Mouse (Mus musculus) forebrain, embryonic 10.5 days (tissue): Measurements from ENCODE around the gene Cd46. TPM values are rescaled to one million over a fixed set of nuclear protein-coding genes. Genes with fewer than 3 reads are reported as not detected.

Experiments
- DNase-seq: peaks from one replicate; pipeline ENCODE4 v3.0.0-alpha.2; 2017; ENCODE audit warnings: low spot score; ENCODE audit errors: extremely low spot score
- H3K27ac ChIP-seq: fragments of 300-500 bp; sonication (generic); 2 replicates; pipeline ENCODE4 v1.5.1; 2016; ENCODE audit warnings: mild to moderate bottlenecking
- H3K27me3 ChIP-seq: fragments of 300-500 bp; sonication (generic); 2 replicates; pipeline ENCODE4 v1.6.1; 2016; ENCODE audit warnings: mild to moderate bottlenecking; ENCODE audit not compliant: poor library complexity, severe bottlenecking
- H3K36me3 ChIP-seq: fragments of 300-500 bp; sonication (generic); replicated peaks from 2 replicates; pipeline ENCODE4 v1.6.1; 2016; ENCODE audit warnings: mild to moderate bottlenecking, moderate library complexity
- H3K4me1 ChIP-seq: fragments of 300-500 bp; sonication (generic); 2 replicates; pipeline ENCODE4 v1.6.1; 2016
- H3K4me3 ChIP-seq: fragments of 300-500 bp; sonication (generic); 2 replicates; pipeline ENCODE4 v1.5.1; 2016; ENCODE audit warnings: mild to moderate bottlenecking, moderate library complexity
- H3K9me3 ChIP-seq: fragments of 300-500 bp; sonication (generic); 2 replicates; pipeline ENCODE4 v1.6.1; 2016; ENCODE audit warnings: mild to moderate bottlenecking, moderate library complexity
- WGBS: fragments of 180-500 bp; shearing (Covaris S2); methylation state at CpG from one replicate; pipeline ENCODE4 v1.1.7; 2016; 5-methylcytosine and 5-hydroxymethylcytosine counted together
- polyA plus RNA-seq: library from polyadenylated mRNA; unstranded; fragments of >200 nt; fragmentation: Nextera tagmentation; extraction: Ambion mirVana; gene quantifications from 2 replicates; pipeline ENCODE4 v1.2.1, GENCODE M21; 2016

Gene Cd46
- polyA plus RNA-seq, result 0.46 and 0.86 TPM in 2 replicates

GRCm38 (mm10) chr1:195092220-195092720, at the start of gene Cd46:
TSS of gene Cd46 (minus strand) at chr1:195092249.
- peak; percentile 78 for DNase-seq
- no peaks in the 10 kb centered on the region for H3K27me3 ChIP-seq
- 2% methylated on average over 14 of the region's 14 CpGs for WGBS
- no peaks in the 10 kb centered on the region for H3K9me3 ChIP-seq
- H3K27ac ChIP-seq, result peak within 1 kb of the TSS; percentile 83
- H3K36me3 ChIP-seq, result peaks cover 11% of the 10 kb centered on the region; the same call in 1 of the 2 replicates
- peaks cover 14% of the 10 kb centered on the region for H3K4me1 ChIP-seq
- H3K4me3 ChIP-seq, result peak within 1 kb of the TSS; percentile 59

DNA sequence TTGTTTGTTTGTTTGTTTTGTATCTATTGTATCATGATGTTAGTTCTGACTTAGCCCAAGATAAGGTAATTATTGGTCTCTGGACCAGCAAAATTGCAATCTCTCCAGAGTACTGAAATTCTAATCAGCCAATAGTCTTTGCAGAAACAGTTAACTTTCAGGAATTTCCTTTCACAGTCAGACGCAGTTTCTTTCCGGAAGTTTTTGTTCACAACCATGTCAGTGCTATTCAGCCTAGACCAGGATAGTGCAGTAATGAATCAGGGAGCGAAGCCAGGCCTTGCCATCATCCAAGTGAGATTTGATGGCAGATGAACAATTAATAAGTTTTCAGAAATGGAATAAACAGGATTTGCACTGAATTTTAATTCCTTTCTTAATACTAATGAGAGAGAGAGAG, 40.0 kb upstream of the Cd46 start:
- Histone ChIP-seq H3K27ac (no peak overlapping the region), H3K4me1 (peaks cover 15% of the 10 kb centered on the region), H3K36me3 (peaks cover 19% of the 10 kb centered on the region), H3K27me3 (no peaks in the 10 kb centered on the region), H3K9me3 (no peaks in the 10 kb centered on the region), H3K4me3 (peak overlapping the region; percentile 67)
- no peak for DNase-seq
- 75% methylated on average over 3 of the region's 3 CpGs for WGBS

DNA sequence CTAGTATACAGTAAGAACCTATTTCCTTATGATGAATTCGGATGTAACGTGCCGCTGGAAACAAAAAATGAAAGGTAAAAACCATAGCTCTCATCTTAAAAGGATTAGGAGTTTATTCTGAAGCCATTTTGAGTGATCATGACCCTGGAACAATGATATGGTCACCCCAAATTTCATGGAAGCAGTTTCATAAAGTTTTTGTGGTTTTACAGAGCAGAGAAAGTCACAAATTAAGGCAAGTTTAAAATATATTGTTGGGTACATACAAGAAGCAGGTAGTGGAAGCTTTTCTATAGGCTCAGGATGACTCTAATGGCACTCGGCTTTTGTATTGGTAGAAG, 39.6 kb upstream of the Cd46 start:
- Histone ChIP-seq H3K9me3 (no peaks in the 10 kb centered on the region), H3K27ac (peak overlapping the region; percentile 97), H3K36me3 (peaks cover 23% of the 10 kb centered on the region), H3K4me1 (peaks cover 15% of the 10 kb centered on the region), H3K27me3 (no peaks in the 10 kb centered on the region), H3K4me3 (peak overlapping the region; percentile 67)
- WGBS, result 35% methylated on average over 4 of the region's 4 CpGs
- DNase-seq, result no peak

GRCm38 (mm10) chr1:195130953-195131674, 39.1 kb upstream of the Cd46 start, which contains the start of gene Cr1l:
TSS of gene Cr1l (minus strand) at chr1:195131586.
- WGBS, result under 1% methylated on average over 31 of the region's 31 CpGs
- peak within 1 kb of the TSS; percentile 67 for H3K4me3 ChIP-seq
- peaks cover 15% of the 10 kb centered on the region for H3K4me1 ChIP-seq
- peaks cover 24% of the 10 kb centered on the region for H3K36me3 ChIP-seq
- no peaks in the 10 kb centered on the region for H3K27me3 ChIP-seq
- DNase-seq, result peak; percentile 85
- H3K9me3 ChIP-seq, result no peaks in the 10 kb centered on the region
- H3K27ac ChIP-seq, result peak within 1 kb of the TSS; percentile 97

- Histone ChIP-seq H3K4me1 (peaks cover 15% of the 10 kb centered on the region), H3K4me3 (peak overlapping the region; percentile 67), H3K27ac (peak overlapping the region; percentile 97), H3K27me3 (no peaks in the 10 kb centered on the region), H3K36me3 (peaks cover 27% of the 10 kb centered on the region), H3K9me3 (no peaks in the 10 kb centered on the region)
- no peak for DNase-seq
- 19% methylated on average over 2 of the region's 2 CpGs for WGBS
Observed at GRCm38 (mm10) chr1:195130479-195130878, 38.4 kb upstream of the Cd46 start.

- Histone ChIP-seq H3K36me3 (peaks cover 31% of the 10 kb centered on the region), H3K4me1 (peaks cover 15% of the 10 kb centered on the region), H3K9me3 (no peaks in the 10 kb centered on the region), H3K27ac (no peak overlapping the region), H3K27me3 (no peaks in the 10 kb centered on the region), H3K4me3 (peak overlapping the region; percentile 67; the same call in 1 of the 2 replicates)
- DNase-seq, result no peak
- 83% methylated on average over 1 of the region's 1 CpGs for WGBS
Observed at GRCm38 (mm10) chr1:195129867-195130266, 37.8 kb upstream of the Cd46 start.

- no peaks in the 10 kb centered on the region for H3K27me3 ChIP-seq
- H3K4me3 ChIP-seq, result no peak overlapping the region
- H3K27ac ChIP-seq, result no peak overlapping the region
- DNase-seq, result no peak
- no peaks in the 10 kb centered on the region for H3K4me1 ChIP-seq
- 91% methylated on average over 1 of the region's 1 CpGs for WGBS
- peaks cover 64% of the 10 kb centered on the region for H3K36me3 ChIP-seq
- H3K9me3 ChIP-seq, result no peaks in the 10 kb centered on the region
Observed at GRCm38 (mm10) chr1:195114414-195114813, 22.4 kb upstream of the Cd46 start.

DNA sequence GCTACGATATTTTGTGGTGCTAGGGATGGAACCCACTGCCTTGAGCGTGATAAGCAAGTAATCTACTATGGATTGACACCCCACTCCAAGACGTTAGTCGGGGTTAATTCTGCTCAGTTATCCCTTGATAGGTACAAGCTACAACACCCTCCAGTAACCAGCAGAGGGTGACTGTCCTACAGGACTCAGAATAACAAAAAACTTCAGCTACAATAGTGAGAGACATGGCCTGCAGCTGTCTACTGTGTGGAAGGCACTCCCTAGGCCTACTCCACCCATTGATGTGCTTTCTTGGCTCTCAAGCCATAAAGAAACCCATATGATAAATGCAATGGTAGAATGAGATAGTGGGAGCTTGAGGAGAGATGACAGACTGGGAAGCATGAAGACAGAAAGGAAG, 21.6 kb upstream of the Cd46 start:
- Histone ChIP-seq H3K4me3 (no peak overlapping the region), H3K27me3 (no peaks in the 10 kb centered on the region), H3K4me1 (no peaks in the 10 kb centered on the region), H3K27ac (no peak overlapping the region), H3K36me3 (peaks cover 64% of the 10 kb centered on the region), H3K9me3 (no peaks in the 10 kb centered on the region)
- 92% methylated on average over 4 of the region's 4 CpGs for WGBS
- no peak for DNase-seq

DNA sequence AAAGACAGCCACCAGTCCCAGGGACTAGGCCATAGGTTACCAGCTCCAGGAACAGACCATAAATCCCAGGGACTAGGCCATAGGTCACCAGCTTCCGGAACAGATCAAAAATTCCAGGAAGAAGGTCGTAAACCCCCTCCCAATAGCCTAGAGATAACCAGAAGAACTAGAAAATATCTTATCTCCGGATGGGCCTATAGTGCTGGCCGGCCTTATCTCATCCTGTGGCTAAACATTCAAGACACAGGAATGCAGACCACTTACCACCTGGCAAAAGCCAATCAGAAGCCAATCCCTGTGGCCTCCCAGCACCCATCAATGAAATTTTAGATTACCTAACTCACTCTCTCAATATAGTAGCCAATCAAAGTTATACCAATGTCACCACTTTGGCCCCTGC, 8.6 kb upstream of the Cd46 start:
- no peak for DNase-seq
- Histone ChIP-seq H3K27ac (no peak overlapping the region), H3K4me1 (no peaks in the 10 kb centered on the region), H3K4me3 (no peak overlapping the region), H3K27me3 (no peaks in the 10 kb centered on the region), H3K9me3 (no peaks in the 10 kb centered on the region), H3K36me3 (peaks cover 61% of the 10 kb centered on the region)
- 88% methylated on average over 4 of the region's 4 CpGs for WGBS

DNA sequence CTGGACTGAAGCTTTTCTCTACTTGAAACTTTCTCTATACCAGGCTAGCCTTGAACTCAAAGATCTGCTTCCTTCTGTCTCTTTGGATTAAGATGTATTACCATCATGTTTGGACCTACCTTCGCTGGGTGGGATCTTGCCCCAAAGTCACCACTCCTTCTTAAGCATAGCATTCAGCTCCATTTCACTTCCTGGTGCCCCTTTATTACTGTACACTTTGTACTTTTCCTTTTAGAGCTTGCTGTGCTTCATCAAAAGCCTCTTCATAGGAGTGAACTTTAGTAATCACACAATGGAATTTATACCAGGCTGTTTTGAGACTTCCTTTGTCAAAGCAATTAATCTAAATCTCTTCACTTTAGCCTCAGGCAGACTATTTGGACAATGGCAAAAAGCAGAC, 6.0 kb upstream of the Cd46 start:
- H3K9me3 ChIP-seq, result no peaks in the 10 kb centered on the region
- H3K27ac ChIP-seq, result no peak overlapping the region
- 98% methylated on average over 1 of the region's 1 CpGs for WGBS
- H3K4me3 ChIP-seq, result no peak overlapping the region
- H3K4me1 ChIP-seq, result no peaks in the 10 kb centered on the region
- H3K36me3 ChIP-seq, result peaks cover 42% of the 10 kb centered on the region
- no peaks in the 10 kb centered on the region for H3K27me3 ChIP-seq
- no peak for DNase-seq

DNA sequence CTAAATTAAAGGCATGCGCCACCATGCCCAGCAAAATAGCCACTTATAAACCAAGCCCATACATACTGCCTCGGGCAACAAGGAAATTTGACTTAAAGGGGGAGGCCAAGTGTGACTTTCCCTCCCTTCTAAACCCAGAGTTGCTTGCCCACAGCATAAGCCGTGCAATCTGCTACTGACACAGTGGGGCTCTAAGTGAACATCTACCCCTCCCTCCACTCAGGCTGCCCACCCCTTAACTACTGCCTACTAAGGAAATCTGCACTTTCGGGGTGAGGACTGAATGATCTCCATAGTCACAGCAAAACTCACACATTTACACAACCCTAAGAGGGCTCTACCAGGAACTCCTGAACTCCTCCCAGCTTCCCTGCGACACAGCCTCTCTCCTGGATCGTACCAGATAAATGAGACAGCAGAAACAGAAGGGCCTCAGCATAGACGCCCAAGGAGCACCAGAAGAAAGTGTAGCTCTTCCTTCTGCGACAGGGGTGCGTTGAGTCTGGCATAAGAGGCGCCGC, 290 bp downstream of the Cd46 start:
- Histone ChIP-seq H3K4me3 (peak overlapping the region; percentile 59), H3K27ac (peak overlapping the region; percentile 83), H3K36me3 (peaks cover 6% of the 10 kb centered on the region; the same call in 1 of the 2 replicates), H3K27me3 (no peaks in the 10 kb centered on the region), H3K4me1 (peaks cover 14% of the 10 kb centered on the region), H3K9me3 (no peaks in the 10 kb centered on the region)
- WGBS, result 18% methylated on average over 11 of the region's 11 CpGs
- DNase-seq, result no peak

DNA sequence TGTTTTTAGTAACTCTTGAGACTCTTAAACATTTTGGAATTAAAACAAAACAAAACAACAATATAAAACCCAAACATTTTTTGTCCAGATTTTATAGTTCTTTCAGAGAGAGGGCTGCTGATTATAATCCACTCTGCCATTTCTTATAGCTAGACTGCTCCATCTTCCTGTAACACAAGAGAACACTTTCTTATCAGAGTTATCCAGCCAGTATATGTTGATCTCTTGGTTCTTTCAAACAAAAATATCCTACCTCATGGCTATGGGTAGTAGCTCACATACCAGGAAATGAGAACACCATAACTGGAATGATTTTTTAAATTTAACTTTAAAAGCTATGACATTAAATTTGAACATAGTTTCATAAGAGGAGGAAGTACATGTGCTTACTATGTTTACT, 9.9 kb downstream of the Cd46 start:
- Histone ChIP-seq H3K4me3 (no peak overlapping the region), H3K27ac (no peak overlapping the region), H3K4me1 (no peaks in the 10 kb centered on the region), H3K9me3 (no peaks in the 10 kb centered on the region), H3K27me3 (no peaks in the 10 kb centered on the region), H3K36me3 (no peaks in the 10 kb centered on the region)
- no peak for DNase-seq

DNA sequence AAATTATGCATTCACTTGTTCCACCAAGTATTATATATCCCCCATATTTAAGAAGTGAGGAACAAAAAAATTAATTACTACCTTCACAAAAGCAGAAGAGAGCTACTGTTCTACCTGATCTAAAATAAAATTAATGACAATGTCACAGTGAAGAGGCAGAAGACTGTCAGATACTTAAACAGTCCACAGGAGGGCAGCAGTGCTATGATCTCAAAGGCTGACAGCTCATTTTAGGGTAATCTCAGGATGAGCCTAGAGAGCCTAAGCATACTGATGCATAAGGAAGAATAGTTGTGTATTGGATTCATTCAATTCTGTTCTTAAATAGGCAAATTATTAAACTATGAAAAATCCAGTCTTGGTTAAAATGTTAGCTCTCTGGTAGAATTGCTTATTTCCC, 51.6 kb downstream of the Cd46 start:
- H3K9me3 ChIP-seq, result no peaks in the 10 kb centered on the region
- H3K4me3 ChIP-seq, result no peak overlapping the region
- no peak overlapping the region for H3K27ac ChIP-seq
- no peaks in the 10 kb centered on the region for H3K27me3 ChIP-seq
- DNase-seq, result no peak
- no peaks in the 10 kb centered on the region for H3K4me1 ChIP-seq
- no peaks in the 10 kb centered on the region for H3K36me3 ChIP-seq
